24 mouse cellular contexts compared by ENCODE assay signal in genomic region chr2:129148836-129149235, GRCm38 (mm10). TPM values are rescaled to one million over a fixed set of nuclear protein-coding genes. Genes with fewer than 3 reads are reported as not detected.
A peak's percentile ranks its signal among the peaks of the same experiment; 100 is the strongest.
DNase-seq lines count a peak whose midpoint lies in the region; ATAC-seq and TF ChIP-seq lines count a peak whose summit lies in the region.
"Had no signal": no experiment of that assay in that cellular context is flagged by ENCODE, and none has a peak within 500 bp of the region (broad histone marks: within the 10 kb centered on the region; RNA-seq: fewer than 3 reads in every experiment).

No protein-coding gene starts in this region.

- no peak for ATAC-seq in hindbrain, embryonic 16.5 days
- ATAC-seq in midbrain, embryonic 15.5 days (replicated peaks): no peak
- ATAC-seq in midbrain, embryonic 13.5 days: no peak
- ATAC-seq: forebrain, embryonic 16.5 days had no signal

- peaks cover 8% of the 10 kb centered on the region; the same call in 1 of the 2 replicates for H3K4me1 ChIP-seq in hindbrain, embryonic 10.5 days (replicated peaks)
- H3K4me1 ChIP-seq in hindbrain, embryonic 16.5 days (ENCODE audit: control insufficient read depth, insufficient read depth, low read depth, low read length): no peaks in the 10 kb centered on the region
- no peaks in the 10 kb centered on the region for H3K4me1 ChIP-seq in midbrain, embryonic 15.5 days
- no peaks in the 10 kb centered on the region for H3K4me1 ChIP-seq in midbrain, embryonic 13.5 days (replicated peaks)
- H3K4me1 ChIP-seq: kidney, embryonic 15.5 days; limb, embryonic 15.5 days; lung, embryonic 15.5 days; neural tube, embryonic 12.5 days had no signal

- no peaks in the 10 kb centered on the region for H3K36me3 ChIP-seq in hindbrain, embryonic 10.5 days
- H3K36me3 ChIP-seq in hindbrain, embryonic 16.5 days (ENCODE audit: control insufficient read depth, insufficient read depth, low read length): no peaks in the 10 kb centered on the region
- H3K36me3 ChIP-seq in midbrain, embryonic 15.5 days (replicated peaks): no peaks in the 10 kb centered on the region
- no peaks in the 10 kb centered on the region for H3K36me3 ChIP-seq in midbrain, embryonic 13.5 days
- H3K36me3 ChIP-seq: kidney, embryonic 15.5 days; limb, embryonic 15.5 days; lung, embryonic 15.5 days; neural tube, embryonic 12.5 days had no signal

- H3K4me2 ChIP-seq in hindbrain, embryonic 16.5 days (ENCODE audit: low read length): no peak overlapping the region
- H3K4me2 ChIP-seq in midbrain, embryonic 15.5 days: no peak overlapping the region
- H3K4me2 ChIP-seq in midbrain, embryonic 13.5 days (replicated peaks): no peak overlapping the region
- H3K4me2 ChIP-seq: kidney, embryonic 15.5 days; limb, embryonic 15.5 days; lung, embryonic 15.5 days; neural tube, embryonic 12.5 days had no signal

- H3K9ac ChIP-seq in hindbrain, embryonic 16.5 days (ENCODE audit: low read depth, low read length): no peak overlapping the region
- no peak overlapping the region for H3K9ac ChIP-seq in midbrain, embryonic 15.5 days
- H3K9ac ChIP-seq in midbrain, embryonic 13.5 days (replicated peaks): no peak overlapping the region
- H3K9ac ChIP-seq: kidney, embryonic 15.5 days; limb, embryonic 15.5 days; liver, embryonic 14.5 days; lung, embryonic 15.5 days; neural tube, embryonic 12.5 days had no signal

- no peak overlapping the region for H3K4me3 ChIP-seq in hindbrain, embryonic 10.5 days
- H3K4me3 ChIP-seq in hindbrain, embryonic 16.5 days (ENCODE audit: low read length): no peak overlapping the region
- no peak overlapping the region for H3K4me3 ChIP-seq in midbrain, embryonic 15.5 days
- no peak overlapping the region for H3K4me3 ChIP-seq in midbrain, embryonic 13.5 days (replicated peaks)
- H3K4me3 ChIP-seq: kidney, embryonic 15.5 days; limb, embryonic 15.5 days; lung, embryonic 15.5 days; neural tube, embryonic 12.5 days had no signal

- H3K9me3 ChIP-seq in hindbrain, embryonic 10.5 days: no peaks in the 10 kb centered on the region
- H3K9me3 ChIP-seq in hindbrain, embryonic 16.5 days (ENCODE audit: control insufficient read depth, low read length): no peaks in the 10 kb centered on the region
- no peaks in the 10 kb centered on the region for H3K9me3 ChIP-seq in midbrain, embryonic 15.5 days
- no peaks in the 10 kb centered on the region for H3K9me3 ChIP-seq in midbrain, embryonic 13.5 days
- H3K9me3 ChIP-seq: kidney, embryonic 15.5 days; limb, embryonic 15.5 days; lung, embryonic 15.5 days; neural tube, embryonic 12.5 days had no signal

- 44% methylated on average over 2 of the region's 2 CpGs for WGBS in hindbrain, embryonic 10.5 days
- WGBS in hindbrain, embryonic 16.5 days: 22% methylated on average over 2 of the region's 2 CpGs
- WGBS in midbrain, embryonic 15.5 days: 34% methylated on average over 2 of the region's 2 CpGs
- WGBS in midbrain, embryonic 13.5 days: 18% methylated on average over 2 of the region's 2 CpGs

- DNase-seq in hindbrain, embryonic 10.5 days (ENCODE audit: low spot score): peak; percentile 8
- peak; percentile 91 for DNase-seq in R1 (ENCODE audit: low read depth, low spot score)
- peak; percentile 55 for DNase-seq in brain, embryonic 14.5 days (ENCODE audit: low read depth)
- DNase-seq in left cerebral cortex, postnatal 10 days (ENCODE audit: extremely low spot score in 1 of 2, low spot score in 2 of 2): no peak
- DNase-seq in heart, postnatal 4 days: no peak
- DNase-seq: cerebellum, adult 18-20 months; cerebellum, postnatal 14 days; gastrocnemius, postnatal 36 days; kidney, adult 11 months; layer of hippocampus, adult 9-11 months; left cerebral cortex, postnatal 4 days; lung, postnatal 4 days; right cerebral cortex, adult 18-20 months; right cerebral cortex, postnatal 4 days; thymus, postnatal 14 days had no signal

- TF ChIP-seq CTCF in brain, embryonic 14.5 days (IDR thresholded peaks at IDR 0.05; ENCODE audit: borderline replicate concordance, extremely low read depth, insufficient read depth, insufficient read length): no peak

- H3K27me3 ChIP-seq in hindbrain, embryonic 10.5 days (ENCODE audit: insufficient read depth, poor library complexity, severe bottlenecking): no peaks in the 10 kb centered on the region
- no peaks in the 10 kb centered on the region for H3K27me3 ChIP-seq in hindbrain, embryonic 16.5 days (replicated peaks; ENCODE audit: control insufficient read depth, insufficient read depth, low read length)
- no peaks in the 10 kb centered on the region for H3K27me3 ChIP-seq in midbrain, embryonic 15.5 days (replicated peaks)
- peaks cover 7% of the 10 kb centered on the region; the same call in 1 of the 2 replicates for H3K27me3 ChIP-seq in midbrain, embryonic 13.5 days
- H3K27me3 ChIP-seq: kidney, embryonic 15.5 days; limb, embryonic 15.5 days; lung, embryonic 15.5 days; neural tube, embryonic 12.5 days had no signal

- no peak for TF ChIP-seq POLR2A in brain, embryonic 14.5 days (IDR thresholded peaks at IDR 0.05; ENCODE audit: borderline replicate concordance, extremely low read depth, insufficient read depth, insufficient read length, poor library complexity, severe bottlenecking)

- no peak overlapping the region for H3K27ac ChIP-seq in hindbrain, embryonic 10.5 days
- no peak overlapping the region for H3K27ac ChIP-seq in hindbrain, embryonic 16.5 days (ENCODE audit: low read depth, low read length)
- 0 out of 2 replicates have a peak overlapping the region, but pooled peaks have one; percentile 0 for H3K27ac ChIP-seq in midbrain, embryonic 15.5 days
- H3K27ac ChIP-seq in midbrain, embryonic 13.5 days: no peak overlapping the region
- H3K27ac ChIP-seq: kidney, embryonic 15.5 days; limb, embryonic 15.5 days; liver, embryonic 14.5 days; lung, embryonic 15.5 days; neural tube, embryonic 12.5 days had no signal

- intact Hi-C loops in left cerebral cortex, postnatal 10 days (cut with DNase I): no loop called here

RNA-seq across cellular contexts. Expression of gene Chchd5, which starts 19.3 kb away (rescaled TPM):
- polyA plus RNA-seq in hindbrain, embryonic 10.5 days (2016; fragmentation: Nextera tagmentation; extraction: Ambion mirVana): 27.8 and 29.3 TPM in 2 replicates
- 18.7 and 19.8 TPM in 2 replicates for polyA plus RNA-seq in hindbrain, embryonic 16.5 days (2015; fragmentation: Nextera tagmentation; extraction: Ambion mirVana)
- polyA plus RNA-seq in midbrain, embryonic 15.5 days (2015; fragmentation: Nextera tagmentation; extraction: Ambion mirVana): 19.6 and 20.3 TPM in 2 replicates
- polyA plus RNA-seq in midbrain, embryonic 13.5 days (2015; fragmentation: Nextera tagmentation; extraction: Ambion mirVana): 29.2 and 30.4 TPM in 2 replicates
- polyA plus RNA-seq in brain, embryonic 14.5 days (2012; rRNA removed): 23.4 and 31.6 TPM in 2 replicates
- 10 to 100 TPM; 12.0 to 12.5 TPM for total RNA-seq in left cerebral cortex, postnatal 10 days (2021)
- 10 to 100 TPM in 1 of 2 experiments, 1 to 10 TPM in 1; 9.6 to 10.6 TPM for total RNA-seq in heart, postnatal 4 days (2021)

RNA-seq across cellular contexts. Expression of gene Polr1b, which starts 48.0 kb away (rescaled TPM):
- 31.5 and 34.9 TPM in 2 replicates for polyA plus RNA-seq in hindbrain, embryonic 10.5 days (2016; fragmentation: Nextera tagmentation; extraction: Ambion mirVana)
- polyA plus RNA-seq in hindbrain, embryonic 16.5 days (2015; fragmentation: Nextera tagmentation; extraction: Ambion mirVana): 13.0 and 15.6 TPM in 2 replicates
- 17.1 and 17.5 TPM in 2 replicates for polyA plus RNA-seq in midbrain, embryonic 15.5 days (2015; fragmentation: Nextera tagmentation; extraction: Ambion mirVana)
- polyA plus RNA-seq in midbrain, embryonic 13.5 days (2015; fragmentation: Nextera tagmentation; extraction: Ambion mirVana): 18.3 and 20.2 TPM in 2 replicates
- polyA plus RNA-seq in brain, embryonic 14.5 days (2012; rRNA removed): 34.4 and 34.9 TPM in 2 replicates
- 10 to 100 TPM; 21.8 to 24.8 TPM for total RNA-seq in left cerebral cortex, postnatal 10 days (2021)
- total RNA-seq in heart, postnatal 4 days (2021): 10 to 100 TPM; 14.3 to 15.5 TPM

RNA-seq across cellular contexts. Expression of gene Slc20a1, which starts 49.7 kb away (rescaled TPM):
- 37.8 and 46.9 TPM in 2 replicates for polyA plus RNA-seq in hindbrain, embryonic 10.5 days (2016; fragmentation: Nextera tagmentation; extraction: Ambion mirVana)
- 53.2 and 55.6 TPM in 2 replicates for polyA plus RNA-seq in hindbrain, embryonic 16.5 days (2015; fragmentation: Nextera tagmentation; extraction: Ambion mirVana)
- polyA plus RNA-seq in midbrain, embryonic 15.5 days (2015; fragmentation: Nextera tagmentation; extraction: Ambion mirVana): 57.4 and 60.4 TPM in 2 replicates
- 52.4 and 53.1 TPM in 2 replicates for polyA plus RNA-seq in midbrain, embryonic 13.5 days (2015; fragmentation: Nextera tagmentation; extraction: Ambion mirVana)
- 57.3 and 72.7 TPM in 2 replicates for polyA plus RNA-seq in brain, embryonic 14.5 days (2012; rRNA removed)
- 100 to 1,000 TPM; 123 to 124 TPM for total RNA-seq in left cerebral cortex, postnatal 10 days (2021)
- total RNA-seq in heart, postnatal 4 days (2021): 10 to 100 TPM; 31.3 to 34.4 TPM

Comparison
In these comparisons a context has a peak if more than half of its experiments do, and no peak if none do; other contexts are left out.
1. DNase-seq: peak in hindbrain, embryonic 10.5 days (single experiment), R1 (single experiment) and brain, embryonic 14.5 days (single experiment); none in left cerebral cortex, postnatal 10 days (0 of 2) and heart, postnatal 4 days (single experiment).